Mouse (Mus musculus): ENCODE data around the gene Pithd1. TPM values are rescaled to one million over a fixed set of nuclear protein-coding genes. Genes with fewer than 3 reads are reported as not detected.

Pithd1 gene
- total RNA-seq, 4 experiments from 2014 or later: 79.8 to 89.2 (median 83.7) TPM

GRCm38 (mm10) chr4:135930239-135930638, 56.8 kb downstream of the Pithd1 start:
- DNase-seq (ENCODE audit: low spot score in 2 of 2): no peak

GRCm38 (mm10) chr4:135929828-135930227, 57.2 kb downstream of the Pithd1 start:
- DNase-seq (ENCODE audit: low spot score in 2 of 2): no peak

GRCm38 (mm10) chr4:135929405-135929804, 57.7 kb downstream of the Pithd1 start:
- DNase-seq (ENCODE audit: low spot score in 2 of 2): no peak

GRCm38 (mm10) chr4:135928376-135928775, 58.7 kb downstream of the Pithd1 start:
- DNase-seq (ENCODE audit: low spot score in 2 of 2): no peak

- no peak for DNase-seq (ENCODE audit: low spot score in 2 of 2)
Observed at GRCm38 (mm10) chr4:135926861-135927260, 60.2 kb downstream of the Pithd1 start.

GRCm38 (mm10) chr4:135926195-135926808, 60.8 kb downstream of the Pithd1 start:
- DNase-seq (ENCODE audit: low spot score in 2 of 2): no peak

Other genes starting within 250 kb of the Pithd1 start
- gene Myom3, start 227.5 kb downstream of the Pithd1 start, total RNA-seq (2022): under 1 TPM; 0.59 to 0.76 (median 0.69) TPM
- gene Srsf10, start 131.5 kb downstream of the Pithd1 start, total RNA-seq (2022): 10 to 100 TPM; 67.9 to 91.9 (median 79.9) TPM
- gene Pnrc2, start 113.4 kb downstream of the Pithd1 start, total RNA-seq (2022): 10 to 100 TPM; 47.2 to 86.0 (median 47.7) TPM
- gene Cnr2, start 91.9 kb downstream of the Pithd1 start, total RNA-seq (2022): under 1 TPM in 3 of 4 experiments, not detected in 1; 0.08 to 0.98 (median 0.92) TPM
- gene Fuca1, start 66.5 kb downstream of the Pithd1 start, total RNA-seq (2022): 10 to 100 TPM; 51.2 to 73.5 (median 59.2) TPM
- 10 to 100 TPM; 34.6 to 39.1 (median 37.6) TPM for gene Hmgcl, start 40.8 kb downstream of the Pithd1 start, total RNA-seq (2022)
- gene Gale, start 23.5 kb downstream of the Pithd1 start, total RNA-seq (2022): 10 to 100 TPM; 22.3 to 28.1 (median 26.3) TPM
- gene Lypla2, start 14.6 kb downstream of the Pithd1 start, total RNA-seq (2022): 100 to 1,000 TPM in 2 of 4 experiments, 10 to 100 TPM in 2; 94.3 to 103 (median 98.5) TPM
- 10 to 100 TPM; 26.3 to 30.5 (median 28.8) TPM for gene Eloa, start 34.5 kb upstream of the Pithd1 start, total RNA-seq (2022)
- 100 to 1,000 TPM; 193 to 354 (median 274) TPM for gene Rpl11, start 66.2 kb upstream of the Pithd1 start, total RNA-seq (2022)
- 10 to 100 TPM; 40.5 to 59.5 (median 48.7) TPM for gene Id3, start 156.2 kb upstream of the Pithd1 start, total RNA-seq (2022)
- 1 to 10 TPM in 2 of 4 experiments, under 1 TPM in 2; 0.57 to 1.2 (median 0.98) TPM for gene E2f2, start 185.1 kb upstream of the Pithd1 start, total RNA-seq (2022)
- 1 to 10 TPM; 2.5 to 6.3 (median 4.6) TPM for gene Asap3, start 219.1 kb upstream of the Pithd1 start, total RNA-seq (2022)

All from layer of hippocampus, adult 8-10 months (tissue).